Mouse (Mus musculus): ENCODE measurements around the gene Cdc20. TPM values are rescaled to one million over a fixed set of nuclear protein-coding genes. Genes with fewer than 3 reads are reported as not detected.

The Cdc20 gene
- polyA plus RNA-seq, 1 experiment from 2014 or later = 2.6 TPM

GRCm38 (mm10) chr4:118428531-118429214 is 8.5 kb downstream of the Cdc20 start:
- 35% methylated on average over 15 of the region's 15 CpGs for WGBS (ENCODE audit: missing documents)

GRCm38 (mm10) chr4:118427768-118428451 is 9.2 kb downstream of the Cdc20 start, which contains the start of gene Elovl1:
Gene Elovl1 (plus strand): TSS chr4:118428093.
- WGBS (ENCODE audit: missing documents) = under 1% methylated on average over 26 of the region's 31 CpGs
- H3K36me3 ChIP-seq (ENCODE audit: inconsistent target) = peaks cover 41% of the 10 kb centered on the region
- H3K27ac ChIP-seq = peak within 1 kb of the TSS; percentile 90
- H3K79me2 ChIP-seq (ENCODE audit: inconsistent target) = peaks cover 37% of the 10 kb centered on the region
- peak within 1 kb of the TSS; percentile 89 for H3K4me3 ChIP-seq (ENCODE audit: inconsistent target)

More at GRCm38 (mm10) chr4:118428531-118429214, 8.5 kb downstream of the Cdc20 start:
- peaks cover 38% of the 10 kb centered on the region for H3K36me3 ChIP-seq (ENCODE audit: inconsistent target)
- peaks cover 37% of the 10 kb centered on the region for H3K79me2 ChIP-seq (ENCODE audit: inconsistent target)
- peak overlapping the region; percentile 90 for H3K27ac ChIP-seq
- peak overlapping the region; percentile 89 for H3K4me3 ChIP-seq (ENCODE audit: inconsistent target)

- Histone ChIP-seq H3K36me3 (ENCODE audit: inconsistent target) (peaks cover 36% of the 10 kb centered on the region), H3K79me2 (ENCODE audit: inconsistent target) (peaks cover 37% of the 10 kb centered on the region), H3K27ac (peak overlapping the region; percentile 68), H3K4me3 (ENCODE audit: inconsistent target) (peak overlapping the region; percentile 49)
- 11% methylated on average over 5 of the region's 5 CpGs for whole genome bisulfite sequencing (ENCODE audit: missing documents)
Observed at GRCm38 (mm10) chr4:118427415-118427767, 9.8 kb downstream of the Cdc20 start.

GRCm38 (mm10) chr4:118425374-118425773 is 11.8 kb downstream of the Cdc20 start:
- H3K27ac ChIP-seq = no peak overlapping the region
- no peak overlapping the region for H3K4me3 ChIP-seq (ENCODE audit: inconsistent target)
- WGBS (ENCODE audit: missing documents) = 93% methylated on average over 1 of the region's 1 CpGs
- peaks cover 34% of the 10 kb centered on the region for H3K36me3 ChIP-seq (ENCODE audit: inconsistent target)
- peaks cover 24% of the 10 kb centered on the region for H3K79me2 ChIP-seq (ENCODE audit: inconsistent target)

GRCm38 (mm10) chr4:118424541-118425160 is 12.5 kb downstream of the Cdc20 start:
- Histone ChIP-seq H3K27ac (no peak overlapping the region), H3K36me3 (ENCODE audit: inconsistent target) (peaks cover 38% of the 10 kb centered on the region), H3K4me3 (ENCODE audit: inconsistent target) (no peak overlapping the region), H3K79me2 (ENCODE audit: inconsistent target) (peaks cover 17% of the 10 kb centered on the region)
- 100% methylated on average over 4 of the region's 4 CpGs for WGBS (ENCODE audit: missing documents)

GRCm38 (mm10) chr4:118421384-118421783 is 15.8 kb downstream of the Cdc20 start:
- H3K27ac ChIP-seq = no peak overlapping the region
- no peak overlapping the region for H3K4me3 ChIP-seq (ENCODE audit: inconsistent target)
- peaks cover 56% of the 10 kb centered on the region for H3K36me3 ChIP-seq (ENCODE audit: inconsistent target)
- 83% methylated on average over 1 of the region's 3 CpGs for WGBS (ENCODE audit: missing documents)
- no peaks in the 10 kb centered on the region for H3K79me2 ChIP-seq (ENCODE audit: inconsistent target)

GRCm38 (mm10) chr4:118417112-118417797 is 19.9 kb downstream of the Cdc20 start:
- Histone ChIP-seq H3K27ac (no peak overlapping the region), H3K79me2 (ENCODE audit: inconsistent target) (no peaks in the 10 kb centered on the region), H3K36me3 (ENCODE audit: inconsistent target) (peaks cover 86% of the 10 kb centered on the region), H3K4me3 (ENCODE audit: inconsistent target) (no peak overlapping the region)
- 57% methylated on average over 13 of the region's 13 CpGs for WGBS (ENCODE audit: missing documents)

- Histone ChIP-seq H3K79me2 (ENCODE audit: inconsistent target) (no peaks in the 10 kb centered on the region), H3K27ac (no peak overlapping the region), H3K36me3 (ENCODE audit: inconsistent target) (peaks cover 86% of the 10 kb centered on the region), H3K4me3 (ENCODE audit: inconsistent target) (no peak overlapping the region)
- 93% methylated on average over 5 of the region's 5 CpGs for WGBS (ENCODE audit: missing documents)
Observed at GRCm38 (mm10) chr4:118416329-118416728, 20.8 kb downstream of the Cdc20 start.

- peaks cover 85% of the 10 kb centered on the region for H3K36me3 ChIP-seq (ENCODE audit: inconsistent target)
- H3K4me3 ChIP-seq (ENCODE audit: inconsistent target) = no peak overlapping the region
- no peak overlapping the region for H3K27ac ChIP-seq
- H3K79me2 ChIP-seq (ENCODE audit: inconsistent target) = peaks cover 5% of the 10 kb centered on the region
- whole genome bisulfite sequencing (ENCODE audit: missing documents) = 86% methylated on average over 2 of the region's 2 CpGs
Observed at GRCm38 (mm10) chr4:118415779-118416178, 21.4 kb downstream of the Cdc20 start.

- Histone ChIP-seq H3K4me3 (ENCODE audit: inconsistent target) (no peak overlapping the region), H3K79me2 (ENCODE audit: inconsistent target) (peaks cover 24% of the 10 kb centered on the region), H3K27ac (no peak overlapping the region), H3K36me3 (ENCODE audit: inconsistent target) (peaks cover 68% of the 10 kb centered on the region)
- 94% methylated on average over 5 of the region's 5 CpGs for WGBS (ENCODE audit: missing documents)
Observed at GRCm38 (mm10) chr4:118413553-118413952, 23.6 kb downstream of the Cdc20 start.

- Histone ChIP-seq H3K27ac (no peak overlapping the region), H3K79me2 (ENCODE audit: inconsistent target) (peaks cover 36% of the 10 kb centered on the region), H3K4me3 (ENCODE audit: inconsistent target) (no peak overlapping the region), H3K36me3 (ENCODE audit: inconsistent target) (peaks cover 50% of the 10 kb centered on the region)
- WGBS (ENCODE audit: missing documents) = 93% methylated on average over 5 of the region's 5 CpGs
Observed at GRCm38 (mm10) chr4:118410871-118411270, 26.3 kb downstream of the Cdc20 start.

GRCm38 (mm10) chr4:118409142-118409900 is 27.8 kb downstream of the Cdc20 start, which contains the start of the genes Szt2 and Med8:
Gene Szt2 (minus strand): TSS chr4:118409273.
Gene Med8 (plus strand): TSS chr4:118409337.
- Histone ChIP-seq H3K27ac (peak within 1 kb of the TSS; percentile 57), H3K36me3 (ENCODE audit: inconsistent target) (peaks cover 39% of the 10 kb centered on the region), H3K79me2 (ENCODE audit: inconsistent target) (peaks cover 36% of the 10 kb centered on the region), H3K4me3 (ENCODE audit: inconsistent target) (peak within 1 kb of the TSS; percentile 88)
- WGBS (ENCODE audit: missing documents) = 2% methylated on average over 53 of the region's 53 CpGs

GRCm38 (mm10) chr4:118402701-118403100 is 34.5 kb downstream of the Cdc20 start:
- no peak overlapping the region for H3K27ac ChIP-seq
- peaks cover 4% of the 10 kb centered on the region; the same call in 1 of the 2 replicates for H3K79me2 ChIP-seq (ENCODE audit: inconsistent target)
- H3K36me3 ChIP-seq (ENCODE audit: inconsistent target) = peaks cover 63% of the 10 kb centered on the region
- no peak overlapping the region for H3K4me3 ChIP-seq (ENCODE audit: inconsistent target)
- WGBS (ENCODE audit: missing documents) = 93% methylated on average over 12 of the region's 12 CpGs

- Histone ChIP-seq H3K27ac (no peak overlapping the region), H3K4me3 (ENCODE audit: inconsistent target) (no peak overlapping the region), H3K36me3 (ENCODE audit: inconsistent target) (peaks cover 70% of the 10 kb centered on the region), H3K79me2 (ENCODE audit: inconsistent target) (no peaks in the 10 kb centered on the region)
- WGBS (ENCODE audit: missing documents) = 96% methylated on average over 5 of the region's 5 CpGs
Observed at GRCm38 (mm10) chr4:118401918-118402317, 35.2 kb downstream of the Cdc20 start.

Data from macrophage (primary cell).